1 mouse cellular context compared by ENCODE assay signal in genomic region chr17:86358847-86359246, GRCm38 (mm10).
A peak's percentile ranks its signal among the peaks of the same experiment; 100 is the strongest.
TF ChIP-seq lines count a peak whose summit lies in the region.

No protein-coding gene starts in this region.

TF ChIP-seq in CH12.LX, 34 proteins besides CTCF, POLR2A, EP300 and RAD21:
- TF ChIP-seq SIN3A (IDR thresholded peaks at IDR 0.05; ENCODE audit: low read length) (0 out of 2 replicates have a peak, but pooled peaks have one; percentile 36), USF1 (IDR thresholded peaks at IDR 0.05; ENCODE audit: low read depth, low read length) (no peak), MXI1 (IDR thresholded peaks at IDR 0.05; ENCODE audit: low read depth, low read length) (0 out of 2 replicates have a peak, but pooled peaks have one; percentile 11), ETS1 (conservative IDR thresholded peaks at IDR 0.05; ENCODE audit: low read depth, low read length) (no peak)
